Comparison of ENCODE assay signal across 21 mouse cellular contexts in genomic region chr2:156741265-156741664, GRCm38 (mm10). TPM values are rescaled to one million over a fixed set of nuclear protein-coding genes. Genes with fewer than 3 reads are reported as not detected.
A peak's percentile ranks its signal among the peaks of the same experiment; 100 is the strongest.
DNase-seq lines count a peak whose midpoint lies in the region; ATAC-seq and TF ChIP-seq lines count a peak whose summit lies in the region.
"Had no signal": no experiment of that assay in that cellular context is flagged by ENCODE, and none has a peak within 500 bp of the region (broad histone marks: within the 10 kb centered on the region; RNA-seq: fewer than 3 reads in every experiment).

No protein-coding gene starts in this region.

- peak overlapping the region; percentile 49; the same call in 1 of the 2 replicates for H3K9ac ChIP-seq in embryonic facial prominence, embryonic 13.5 days
- H3K9ac ChIP-seq in heart, embryonic 14.5 days (ENCODE audit: low read length) = 0 out of 2 replicates have a peak overlapping the region, but pooled peaks have one; percentile 4
- H3K9ac ChIP-seq in lung, embryonic 14.5 days = peak overlapping the region; percentile 15; the same call in 1 of the 2 replicates
- H3K9ac ChIP-seq: embryonic facial prominence, embryonic 12.5 days; forebrain, postnatal 0 days; hindbrain, embryonic 15.5 days; liver, embryonic 12.5 days had no signal

- ATAC-seq in embryonic facial prominence, embryonic 13.5 days (ENCODE audit: insufficient number of reproducible peaks, insufficient read depth, low FRiP score, low TSS enrichment, low read depth) = no peak
- ATAC-seq in heart, embryonic 14.5 days (ENCODE audit: insufficient number of reproducible peaks, insufficient read depth, low FRiP score, low read depth) = no peak
- ATAC-seq in lung, embryonic 14.5 days (ENCODE audit: insufficient read depth) = no peak
- ATAC-seq in CD4-positive, CD25-positive, alpha-beta regulatory T cell, adult 4 months = peak; percentile 45
- ATAC-seq: forebrain, postnatal 0 days; liver, embryonic 12.5 days; midbrain, embryonic 16.5 days; Patski had no signal

- DNase-seq in embryonic facial prominence, embryonic 10.5 days (ENCODE audit: low spot score) = no peak
- DNase-seq in heart, postnatal 25 days (ENCODE audit: low spot score) = no peak
- DNase-seq in lung, embryonic 14.5 days = no peak
- no peak for DNase-seq in lung, postnatal 36 days
- no peak for DNase-seq in cerebellum, adult 8-10 months
- DNase-seq: adrenal gland, adult 8-10 months; cerebellum, adult 9-11 months; forebrain, postnatal 0 days; heart, adult 11 months; heart, postnatal 10 days; kidney, adult 11 months; layer of hippocampus, postnatal 36 days had no signal

- H3K27ac ChIP-seq in embryonic facial prominence, embryonic 13.5 days = peak overlapping the region; percentile 28; the same call in 1 of the 2 replicates
- no peak overlapping the region for H3K27ac ChIP-seq in embryonic facial prominence, embryonic 10.5 days (replicated peaks)
- H3K27ac ChIP-seq in heart, embryonic 14.5 days (replicated peaks in 1 of 2; ENCODE audit: control insufficient read depth in 1 of 2, insufficient read depth in 1 of 2, low read depth in 2 of 2, low read length in 2 of 2) = no peak overlapping the region
- H3K27ac ChIP-seq in lung, embryonic 14.5 days (ENCODE audit: low read depth) = no peak overlapping the region
- H3K27ac ChIP-seq: embryonic facial prominence, embryonic 12.5 days; hindbrain, embryonic 15.5 days; liver, embryonic 12.5 days had no signal

- no peak overlapping the region for H3K4me2 ChIP-seq in embryonic facial prominence, embryonic 13.5 days
- no peak overlapping the region for H3K4me2 ChIP-seq in heart, embryonic 14.5 days (ENCODE audit: low read length)
- no peak overlapping the region for H3K4me2 ChIP-seq in lung, embryonic 14.5 days
- H3K4me2 ChIP-seq: embryonic facial prominence, embryonic 12.5 days; hindbrain, embryonic 15.5 days; liver, embryonic 12.5 days had no signal

- 80% methylated on average over 9 of the region's 9 CpGs for whole genome bisulfite sequencing in embryonic facial prominence, embryonic 13.5 days
- WGBS in embryonic facial prominence, embryonic 10.5 days = 90% methylated on average over 9 of the region's 9 CpGs
- 72% methylated on average over 9 of the region's 9 CpGs for WGBS in heart, embryonic 14.5 days
- WGBS in lung, embryonic 14.5 days = 70% methylated on average over 9 of the region's 9 CpGs

- H3K9me3 ChIP-seq in embryonic facial prominence, embryonic 13.5 days = no peaks in the 10 kb centered on the region
- H3K9me3 ChIP-seq in embryonic facial prominence, embryonic 10.5 days = no peaks in the 10 kb centered on the region
- H3K9me3 ChIP-seq in heart, embryonic 14.5 days (ENCODE audit: control insufficient read depth, low read length) = no peaks in the 10 kb centered on the region
- H3K9me3 ChIP-seq in lung, embryonic 14.5 days (ENCODE audit: low read depth, low read length) = no peaks in the 10 kb centered on the region
- H3K9me3 ChIP-seq: embryonic facial prominence, embryonic 12.5 days; hindbrain, embryonic 15.5 days; liver, embryonic 12.5 days had no signal

- peaks cover 26% of the 10 kb centered on the region for H3K36me3 ChIP-seq in embryonic facial prominence, embryonic 13.5 days
- H3K36me3 ChIP-seq in embryonic facial prominence, embryonic 10.5 days (replicated peaks) = peaks cover 73% of the 10 kb centered on the region
- peaks cover 6% of the 10 kb centered on the region for H3K36me3 ChIP-seq in heart, embryonic 14.5 days (ENCODE audit: control insufficient read depth, insufficient read depth, low read length)
- peaks cover 11% of the 10 kb centered on the region; the same call in 1 of the 2 replicates for H3K36me3 ChIP-seq in lung, embryonic 14.5 days (ENCODE audit: insufficient read depth)

- H3K4me1 ChIP-seq in embryonic facial prominence, embryonic 13.5 days = peaks cover 47% of the 10 kb centered on the region
- peaks cover 53% of the 10 kb centered on the region for H3K4me1 ChIP-seq in embryonic facial prominence, embryonic 10.5 days
- H3K4me1 ChIP-seq in heart, embryonic 14.5 days (ENCODE audit: control insufficient read depth in 2 of 2, insufficient read depth in 2 of 2, low read length in 2 of 2) = peaks cover 37 to 60% of the 10 kb centered on the region in 2 experiments
- H3K4me1 ChIP-seq in lung, embryonic 14.5 days (ENCODE audit: insufficient read depth) = 0 out of 2 replicates have a peak, but pooled peaks cover 6% of the 10 kb centered on the region

- intact Hi-C loops in heart, postnatal 25 days (cut with DNase I) = no loop called here

- H3K27me3 ChIP-seq in embryonic facial prominence, embryonic 13.5 days = no peaks in the 10 kb centered on the region
- H3K27me3 ChIP-seq in embryonic facial prominence, embryonic 10.5 days (replicated peaks; ENCODE audit: low read depth, poor library complexity, severe bottlenecking) = no peaks in the 10 kb centered on the region
- no peaks in the 10 kb centered on the region for H3K27me3 ChIP-seq in heart, embryonic 14.5 days (ENCODE audit: control insufficient read depth, insufficient read depth, low read length)
- H3K27me3 ChIP-seq in lung, embryonic 14.5 days (ENCODE audit: insufficient read depth, low read length) = no peaks in the 10 kb centered on the region
- H3K27me3 ChIP-seq: embryonic facial prominence, embryonic 12.5 days; hindbrain, embryonic 15.5 days; liver, embryonic 12.5 days; Patski had no signal

- no peak overlapping the region for H3K4me3 ChIP-seq in embryonic facial prominence, embryonic 13.5 days
- H3K4me3 ChIP-seq in embryonic facial prominence, embryonic 10.5 days = no peak overlapping the region
- H3K4me3 ChIP-seq in heart, embryonic 14.5 days (ENCODE audit: control insufficient read depth in 1 of 2, insufficient read depth in 1 of 2, low read depth in 1 of 2, low read length in 2 of 2) = no peak overlapping the region
- H3K4me3 ChIP-seq in lung, embryonic 14.5 days (ENCODE audit: low read depth, low read length) = no peak overlapping the region
- H3K4me3 ChIP-seq: embryonic facial prominence, embryonic 12.5 days; hindbrain, embryonic 15.5 days; liver, embryonic 12.5 days had no signal

- no peak for TF ChIP-seq CTCF in lung, embryonic 14.5 days (IDR thresholded peaks at IDR 0.05; ENCODE audit: low read depth)

RNA-seq across cellular contexts. Expression of gene Myl9, which starts 34.0 kb away (rescaled TPM):
- polyA plus RNA-seq in embryonic facial prominence, embryonic 13.5 days (2015; fragmentation: Nextera tagmentation; extraction: Ambion mirVana) = 197 TPM in 2 replicates
- 82.9 and 91.7 TPM in 2 replicates for polyA plus RNA-seq in embryonic facial prominence, embryonic 10.5 days (2016; fragmentation: Nextera tagmentation; extraction: Ambion mirVana)
- polyA plus RNA-seq in heart, embryonic 14.5 days (2014; fragmentation: Nextera tagmentation; extraction: Ambion mirVana) = 2,013 and 2,167 TPM in 2 replicates
- total RNA-seq in heart, postnatal 25 days (2021) = 100 to 1,000 TPM; 200 to 205 TPM
- polyA plus RNA-seq in lung, embryonic 14.5 days (2014; fragmentation: Nextera tagmentation; extraction: Ambion mirVana) = 397 and 446 TPM in 2 replicates
- not detected for polyA plus RNA-seq in CD4-positive, CD25-positive, alpha-beta regulatory T cell, adult 4 months (2017; shearing (Covaris generic))
- total RNA-seq: megakaryocyte-erythroid progenitor cell, adult 5-6 weeks had no signal

Comparison
In these comparisons a context has a peak if more than half of its experiments do, and no peak if none do; other contexts are left out.
1. RNA of gene Myl9, which starts 34.0 kb away (polyA plus RNA-seq): 2,013 to 2,167 TPM in heart, embryonic 14.5 days, 397 to 446 TPM in lung, embryonic 14.5 days, 197 TPM in embryonic facial prominence, embryonic 13.5 days and 82.9 to 91.7 TPM in embryonic facial prominence, embryonic 10.5 days; not detected in CD4-positive, CD25-positive, alpha-beta regulatory T cell, adult 4 months; every median in the first group is over 10 times any median in the second.
2. Peak in every context shown above with its lines, with median percentiles within 50 percentile points of each other: H3K9ac ChIP-seq.